Mouse (Mus musculus): ENCODE data around the gene Gh.
A peak's percentile ranks its signal among the peaks of the same experiment; 100 is the strongest.

The Gh gene

DNA sequence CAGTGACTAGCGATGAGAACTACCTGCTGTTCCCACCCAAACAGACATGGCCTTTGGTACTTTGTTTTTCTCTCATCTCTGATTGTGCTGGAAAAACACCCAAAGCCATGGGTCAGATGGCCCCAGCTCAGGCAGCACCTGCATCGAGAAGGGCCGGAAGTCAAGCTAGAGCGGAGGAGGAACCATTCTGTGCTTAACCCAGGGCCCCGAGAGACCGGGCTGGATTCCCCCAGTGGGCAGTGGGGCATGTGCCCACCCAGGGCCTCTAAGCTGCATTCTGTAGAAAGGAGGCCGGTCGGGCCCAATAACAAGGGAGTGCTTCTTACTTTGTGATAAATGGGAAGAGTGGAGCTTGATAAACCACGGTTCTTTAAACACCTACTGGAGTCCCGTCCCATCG lies 6.5 kb upstream of the Gh start:
- no peak for DNase-seq (ENCODE audit: low spot score)

DNA sequence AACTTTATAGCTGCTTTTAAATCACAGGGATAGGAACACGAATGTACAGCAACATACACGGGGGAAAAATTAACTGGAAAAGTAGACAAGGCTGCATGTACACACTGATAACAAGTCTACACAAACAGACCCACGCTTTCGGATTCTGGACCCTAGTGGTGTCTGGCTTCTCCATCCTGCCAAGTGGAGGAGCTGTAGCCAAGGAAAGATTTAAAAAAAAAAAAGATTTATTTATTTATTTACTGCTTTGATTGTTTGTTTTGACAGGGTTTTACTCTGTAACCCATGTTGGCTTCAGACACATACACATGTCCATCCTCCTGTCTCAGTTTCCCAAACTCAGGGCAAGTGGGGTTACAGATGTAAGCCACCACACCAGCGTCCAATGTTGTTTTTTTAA lies 5.8 kb upstream of the Gh start:
- DNase-seq (ENCODE audit: low spot score), result no peak

GRCm38 (mm10) chr11:106306758-106307157 lies 5.1 kb upstream of the Gh start:
- no peak for DNase-seq (ENCODE audit: low spot score)

- no peak for DNase-seq (ENCODE audit: low spot score)
Observed at GRCm38 (mm10) chr11:106306065-106306385, 4.4 kb upstream of the Gh start.

- no peak for DNase-seq (ENCODE audit: low spot score)
Observed at GRCm38 (mm10) chr11:106305348-106306064, 3.8 kb upstream of the Gh start.

GRCm38 (mm10) chr11:106302634-106303033 lies 969 bp upstream of the Gh start:
- DNase-seq (ENCODE audit: low spot score), result peak; percentile 84

- no peak for DNase-seq (ENCODE audit: low spot score)
Observed at GRCm38 (mm10) chr11:106291861-106292260, 9.8 kb downstream of the Gh start.

GRCm38 (mm10) chr11:106290376-106290775 lies 11.3 kb downstream of the Gh start:
- no peak for DNase-seq (ENCODE audit: low spot score)

DNA sequence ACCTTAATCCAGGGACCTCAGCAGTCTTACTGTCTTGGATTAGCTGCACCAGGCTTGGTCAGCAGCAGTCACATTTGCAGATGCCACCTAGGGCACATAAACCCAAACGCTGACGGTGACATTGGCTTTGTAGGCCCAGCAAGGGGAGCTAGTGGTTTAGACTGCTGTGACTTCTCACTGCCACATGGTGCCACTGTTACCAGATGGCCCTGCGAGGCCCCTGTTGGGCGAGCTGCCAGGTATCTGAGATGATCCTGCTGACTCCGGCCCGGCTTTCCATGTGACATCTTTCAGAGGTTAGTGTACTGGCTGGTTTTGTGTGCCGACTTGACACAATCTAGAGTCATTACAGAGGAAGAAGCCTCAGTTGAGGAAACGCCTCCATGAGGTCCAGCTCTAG lies 12.3 kb downstream of the Gh start:
- DNase-seq (ENCODE audit: low spot score), result no peak

- DNase-seq (ENCODE audit: low spot score), result no peak
Observed at GRCm38 (mm10) chr11:106286987-106287386, 14.7 kb downstream of the Gh start.

GRCm38 (mm10) chr11:106286206-106286605 lies 15.5 kb downstream of the Gh start:
- no peak for DNase-seq (ENCODE audit: low spot score)

- DNase-seq (ENCODE audit: low spot score), result no peak
Observed at GRCm38 (mm10) chr11:106284126-106284525, 17.5 kb downstream of the Gh start.

DNA sequence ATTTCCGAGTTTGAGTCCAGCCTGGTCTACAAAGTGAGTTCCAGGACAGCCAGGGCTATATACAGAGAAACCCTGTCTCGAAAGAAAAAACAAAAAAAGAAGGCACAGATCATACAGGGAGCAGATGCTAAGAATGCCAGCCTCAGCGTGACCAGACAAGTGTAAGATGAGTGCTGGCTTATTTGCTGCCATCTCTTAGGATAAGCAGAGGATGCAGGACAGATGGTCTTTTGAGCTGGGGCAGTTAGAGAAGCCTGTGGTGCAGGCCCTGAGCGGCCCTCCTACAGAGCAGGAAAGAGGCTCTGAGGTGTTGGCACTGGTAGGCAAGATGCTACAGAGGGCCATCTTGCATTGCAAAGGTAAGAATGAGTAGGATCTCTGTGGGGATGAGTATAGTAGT lies 18.3 kb downstream of the Gh start:
- no peak for DNase-seq (ENCODE audit: low spot score)

DNA sequence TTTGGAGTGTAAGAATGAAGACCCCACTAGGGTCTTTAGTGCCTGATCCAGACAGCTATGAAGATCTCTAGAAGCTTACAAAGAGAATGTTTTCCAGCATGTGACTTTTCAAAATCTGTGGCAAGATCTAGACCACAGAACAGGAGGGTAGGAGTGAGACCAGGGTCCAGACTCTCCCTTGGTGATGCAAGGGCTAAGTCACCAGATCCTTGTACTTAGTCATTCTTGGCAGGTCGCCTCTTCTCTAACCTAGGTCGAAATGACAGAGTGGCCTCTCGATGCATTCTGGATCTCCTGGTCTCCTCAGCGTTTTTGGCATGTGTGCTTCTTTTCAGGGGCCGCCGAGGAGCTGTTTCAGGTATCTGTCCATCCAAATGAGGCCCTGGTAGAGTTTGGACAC lies 19.2 kb downstream of the Gh start:
- no peak for DNase-seq (ENCODE audit: low spot score)

- peak; percentile 96 for DNase-seq (ENCODE audit: low spot score)
Observed at GRCm38 (mm10) chr11:106276454-106276853, 25.2 kb downstream of the Gh start, which contains the start of gene Tcam1. Gene Tcam1, plus strand, starts transcription at chr11:106276672.

GRCm38 (mm10) chr11:106274971-106275411 lies 26.7 kb downstream of the Gh start:
- DNase-seq (ENCODE audit: low spot score), result peak; percentile 51

DNA sequence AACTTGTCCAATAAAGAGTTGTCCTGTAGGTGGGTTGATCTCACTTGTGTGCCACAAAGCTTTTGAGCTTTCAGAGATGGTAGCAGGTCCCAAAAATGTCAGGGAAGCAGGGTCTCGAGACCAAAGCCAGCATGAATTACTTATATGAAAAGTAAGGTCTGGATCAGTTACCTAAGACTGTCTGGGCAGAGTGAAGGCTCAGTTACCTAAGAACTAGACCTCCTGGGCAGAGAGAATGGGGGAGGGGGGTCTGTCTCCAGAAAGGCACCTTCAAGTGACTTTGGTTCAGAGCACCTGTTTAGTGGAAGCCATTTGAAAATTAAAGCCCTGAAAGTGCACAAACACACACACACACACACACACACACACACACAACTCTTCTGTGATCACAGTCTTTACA lies 27.3 kb downstream of the Gh start:
- DNase-seq (ENCODE audit: low spot score), result no peak

- DNase-seq (ENCODE audit: low spot score), result no peak
Observed at GRCm38 (mm10) chr11:106273811-106274210, 27.9 kb downstream of the Gh start.

DNA sequence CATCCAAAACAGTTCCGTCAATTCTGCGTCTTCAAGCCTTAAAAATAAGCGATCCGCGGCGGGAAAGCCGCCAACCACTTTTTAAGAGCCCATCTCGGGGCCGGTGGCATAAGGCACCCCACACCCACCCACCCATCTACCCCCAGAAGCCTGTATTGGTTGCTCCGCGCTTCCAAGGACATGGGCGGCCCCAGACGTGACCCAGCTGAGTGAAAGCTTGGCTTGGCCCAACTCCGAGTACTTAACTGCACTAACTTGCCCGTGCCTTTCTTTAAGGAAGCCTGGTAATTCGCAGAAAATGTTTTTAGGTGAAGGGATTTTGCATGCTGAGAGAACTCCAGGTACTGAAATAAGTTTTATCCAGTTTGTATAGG lies 28.4 kb downstream of the Gh start:
- DNase-seq (ENCODE audit: low spot score), result no peak

DNA sequence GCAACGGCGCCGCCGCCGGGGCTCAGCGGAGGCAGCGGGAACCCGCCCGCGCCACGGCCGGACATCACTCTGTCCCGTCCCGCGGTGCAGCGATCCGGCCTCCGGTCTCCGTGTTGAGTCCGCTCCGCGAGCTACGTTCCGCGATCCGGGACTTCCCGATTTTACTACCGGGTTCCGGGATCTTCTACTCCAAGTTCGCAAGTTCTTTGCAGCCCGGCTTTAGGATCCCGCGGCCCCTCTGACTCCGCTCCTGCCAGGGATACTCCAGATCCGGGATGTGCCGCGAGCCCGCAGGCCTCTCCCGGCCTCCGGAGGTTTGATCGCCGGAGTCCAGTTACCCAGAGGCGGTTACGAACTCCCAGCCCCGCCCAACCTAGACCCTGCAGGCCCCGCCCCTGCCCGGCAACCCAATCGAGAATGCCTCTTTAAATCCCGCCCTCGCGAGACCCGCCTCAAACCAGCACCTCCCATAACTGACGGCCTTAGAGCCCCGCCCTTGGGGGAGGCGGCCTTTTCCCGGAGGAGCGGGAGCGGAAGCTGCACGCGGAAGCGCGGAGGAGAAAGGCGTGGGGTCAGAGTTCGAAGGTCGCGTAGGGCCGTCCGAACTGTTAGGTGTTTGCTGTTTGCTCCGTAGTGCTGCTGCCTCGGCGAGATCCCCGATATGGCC lies 28.9 kb downstream of the Gh start, which contains the start of gene Smarcd2:
Gene Smarcd2 (minus strand): TSS at position 329 of the 667 bp plus-strand sequence.
- DNase-seq (ENCODE audit: low spot score), result peak; percentile 100

GRCm38 (mm10) chr11:106271794-106272643 lies 29.6 kb downstream of the Gh start:
- DNase-seq (ENCODE audit: low spot score), result peak; percentile 39

GRCm38 (mm10) chr11:106271131-106271793 lies 30.4 kb downstream of the Gh start:
- DNase-seq (ENCODE audit: low spot score), result peak; percentile 45

All from embryo, embryonic 10.5 days (tissue).